25 mouse cellular contexts compared by ENCODE assay signal in the genomic region with DNA sequence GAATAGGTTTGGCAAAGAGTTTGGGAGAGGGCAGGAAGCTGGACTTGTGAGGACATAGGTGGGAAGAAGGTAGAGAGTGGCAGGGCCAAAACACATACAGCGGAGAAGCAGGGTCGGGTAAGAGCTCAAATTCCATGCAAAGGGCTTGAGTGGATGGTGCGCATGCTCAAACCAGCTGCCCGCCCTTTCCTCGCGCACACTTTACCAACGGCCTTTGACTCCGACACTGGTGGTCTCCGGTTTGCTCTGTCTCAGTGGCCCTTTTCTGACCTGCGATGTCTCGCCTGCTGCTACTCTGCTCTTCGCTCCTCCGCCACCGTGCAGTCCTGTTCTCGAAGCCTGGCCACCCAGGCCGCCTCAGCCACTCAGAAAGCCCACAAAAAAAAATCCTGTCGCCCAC. TPM values are rescaled to one million over a fixed set of nuclear protein-coding genes. Genes with fewer than 3 reads are reported as not detected.
"Had no signal": no experiment of that assay in that cellular context is flagged by ENCODE, and none has a peak within 500 bp of the region (broad histone marks: within the 10 kb centered on the region; RNA-seq: fewer than 3 reads in every experiment).

A gene (plus strand): TSS at position 226 of the 400 bp plus-strand sequence.

- H3K27me3 ChIP-seq: liver, embryonic 13.5 days; liver, embryonic 15.5 days; lung, embryonic 15.5 days; midbrain, embryonic 13.5 days; midbrain, embryonic 15.5 days; neural tube, embryonic 12.5 days; stomach, embryonic 15.5 days had no signal

- DNase-seq: liver, embryonic 13.5 days; liver, postnatal 0 days; lung, adult 2 months; lung, postnatal 14 days; lung, postnatal 36 days; right cerebral cortex, postnatal 14 days; thymus, adult 18-20 months; thymus, postnatal 14 days; thymus, postnatal 36 days had no signal

- H3K27ac ChIP-seq: liver, embryonic 13.5 days; liver, embryonic 15.5 days; lung, embryonic 15.5 days; macrophage; midbrain, embryonic 13.5 days; midbrain, embryonic 15.5 days; neural tube, embryonic 12.5 days; stomach, embryonic 15.5 days; stomach, postnatal 0 days had no signal

- H3K4me1 ChIP-seq: liver, embryonic 13.5 days; liver, embryonic 15.5 days; lung, embryonic 15.5 days; midbrain, embryonic 13.5 days; midbrain, embryonic 15.5 days; neural tube, embryonic 12.5 days; stomach, embryonic 15.5 days had no signal

- H3K36me3 ChIP-seq: liver, embryonic 13.5 days; liver, embryonic 15.5 days; lung, embryonic 15.5 days; midbrain, embryonic 13.5 days; midbrain, embryonic 15.5 days; neural tube, embryonic 12.5 days; stomach, embryonic 15.5 days had no signal

- ATAC-seq: liver, postnatal 0 days; lung, postnatal 0 days; midbrain, embryonic 13.5 days; midbrain, embryonic 15.5 days had no signal

- H3K4me3 ChIP-seq: liver, embryonic 13.5 days; liver, embryonic 15.5 days; lung, embryonic 15.5 days; midbrain, embryonic 13.5 days; midbrain, embryonic 15.5 days; neural tube, embryonic 12.5 days; stomach, embryonic 15.5 days had no signal

- H3K9ac ChIP-seq: liver, embryonic 13.5 days; liver, embryonic 15.5 days; liver, postnatal 0 days; lung, embryonic 15.5 days; midbrain, embryonic 13.5 days; midbrain, embryonic 15.5 days; neural tube, embryonic 12.5 days; stomach, embryonic 15.5 days had no signal

- H3K9me3 ChIP-seq: liver, embryonic 15.5 days; lung, embryonic 15.5 days; midbrain, embryonic 15.5 days; neural tube, embryonic 12.5 days; stomach, embryonic 15.5 days had no signal

RNA-seq across cellular contexts. Expression of the gene that starts here (rescaled TPM):
- total RNA-seq: megakaryocyte progenitor cell, adult 5-6 weeks; midbrain, postnatal 0 days; monocyte, adult 5-6 weeks had no signal
- polyA plus RNA-seq: liver, embryonic 13.5 days; liver, embryonic 15.5 days; liver, postnatal 0 days; lung, adult 2 months; lung, embryonic 15.5 days; lung, postnatal 0 days; macrophage; midbrain, embryonic 11.5 days; midbrain, embryonic 13.5 days; midbrain, embryonic 15.5 days; midbrain, postnatal 0 days; neural tube, embryonic 12.5 days; neural tube, embryonic 14.5 days; spleen, adult 2 months; stomach, embryonic 15.5 days; stomach, postnatal 0 days; thymus, postnatal 0 days had no signal
